8 mouse cellular contexts compared by ENCODE assay signal in genomic region chr10:127177719-127178118, GRCm38 (mm10). TPM values are rescaled to one million over a fixed set of nuclear protein-coding genes. Genes with fewer than 3 reads are reported as not detected.
A peak's percentile ranks its signal among the peaks of the same experiment; 100 is the strongest.
DNase-seq lines count a peak whose midpoint lies in the region; ATAC-seq lines count a peak whose summit lies in the region.

No protein-coding gene starts in this region.

- H3K9ac ChIP-seq in hindbrain, embryonic 11.5 days (ENCODE audit: low read depth, low read length) = no peak overlapping the region

- H3K27me3 ChIP-seq in hindbrain, embryonic 11.5 days (ENCODE audit: control insufficient read depth, insufficient read depth, low read length) = peaks cover 48% of the 10 kb centered on the region

- H3K4me2 ChIP-seq in hindbrain, embryonic 11.5 days (replicated peaks; ENCODE audit: low read depth, low read length) = peak overlapping the region; percentile 46

- 2% methylated on average over 23 of the region's 23 CpGs for WGBS in hindbrain, embryonic 11.5 days

- DNase-seq in left cerebral cortex, adult 11 months (ENCODE audit: low spot score) = peak; percentile 67
- DNase-seq in left cerebral cortex, adult 8-10 months (ENCODE audit: low spot score in 2 of 2) = no peak
- peak; percentile 89 to 92 for DNase-seq in cerebellum, postnatal 10 days
- DNase-seq in hindbrain, embryonic 11.5 days (ENCODE audit: low spot score) = peak; percentile 95
- DNase-seq in layer of hippocampus, postnatal 25 days (ENCODE audit: extremely low spot score in 1 of 2, low spot score in 1 of 2) = peak; percentile 63 to 83
- DNase-seq in lung, postnatal 25 days (ENCODE audit: low spot score) = peak; percentile 73
- peak; percentile 77 for DNase-seq in right cerebral cortex, adult 18-20 months

- peak; percentile 68 for ATAC-seq in frontal cortex, adult (ENCODE audit: low TSS enrichment)
- ATAC-seq in hindbrain, embryonic 11.5 days (ENCODE audit: low FRiP score) = peak; percentile 67

- H3K27ac ChIP-seq in hindbrain, embryonic 11.5 days (ENCODE audit: low read depth, low read length) = no peak overlapping the region

- H3K9me3 ChIP-seq in hindbrain, embryonic 11.5 days (ENCODE audit: control insufficient read depth, low read length) = no peaks in the 10 kb centered on the region

- H3K4me3 ChIP-seq in hindbrain, embryonic 11.5 days (ENCODE audit: low read depth, low read length) = peak overlapping the region; percentile 19; the same call in 1 of the 2 replicates

- peaks cover 13% of the 10 kb centered on the region for H3K4me1 ChIP-seq in hindbrain, embryonic 11.5 days (replicated peaks; ENCODE audit: control insufficient read depth, insufficient read depth, low read length)

- H3K36me3 ChIP-seq in hindbrain, embryonic 11.5 days (ENCODE audit: control insufficient read depth, insufficient read depth, low read length) = no peaks in the 10 kb centered on the region

RNA-seq across cellular contexts. Expression of gene Slc26a10, which starts 2.7 kb away (rescaled TPM):
- 1 to 10 TPM; 5.8 to 7.4 (median 6.9) TPM for total RNA-seq in left cerebral cortex, adult 8-10 months (2022)
- polyA plus RNA-seq in hindbrain, embryonic 11.5 days (2014; fragmentation: Nextera tagmentation; extraction: Ambion mirVana) = 0.73 and 0.96 TPM in 2 replicates
- 10 to 100 TPM; 10.5 to 25.1 TPM for total RNA-seq in layer of hippocampus, postnatal 25 days (2021)

RNA-seq across cellular contexts. Expression of gene Arhgef25, which starts 12.2 kb away (rescaled TPM):
- 100 to 1,000 TPM; 153 to 178 (median 174) TPM for total RNA-seq in left cerebral cortex, adult 8-10 months (2022)
- polyA plus RNA-seq in hindbrain, embryonic 11.5 days (2014; fragmentation: Nextera tagmentation; extraction: Ambion mirVana) = 30.1 and 32.0 TPM in 2 replicates
- 100 to 1,000 TPM; 295 to 338 TPM for total RNA-seq in layer of hippocampus, postnatal 25 days (2021)

RNA-seq across cellular contexts. Expression of gene B4galnt1, which starts 12.7 kb away (rescaled TPM):
- 100 to 1,000 TPM; 105 to 118 (median 112) TPM for total RNA-seq in left cerebral cortex, adult 8-10 months (2022)
- polyA plus RNA-seq in hindbrain, embryonic 11.5 days (2014; fragmentation: Nextera tagmentation; extraction: Ambion mirVana) = 10.4 and 12.4 TPM in 2 replicates
- total RNA-seq in layer of hippocampus, postnatal 25 days (2021) = 100 to 1,000 TPM; 113 to 114 TPM

RNA-seq across cellular contexts. Expression of gene Dtx3, which starts 17.8 kb away (rescaled TPM):
- 100 to 1,000 TPM; 211 to 218 (median 216) TPM for total RNA-seq in left cerebral cortex, adult 8-10 months (2022)
- 143 and 158 TPM in 2 replicates for polyA plus RNA-seq in hindbrain, embryonic 11.5 days (2014; fragmentation: Nextera tagmentation; extraction: Ambion mirVana)
- total RNA-seq in layer of hippocampus, postnatal 25 days (2021) = 100 to 1,000 TPM; 210 to 243 TPM

RNA-seq across cellular contexts. Expression of gene Pip4k2c, which starts 33.7 kb away (rescaled TPM):
- 100 to 1,000 TPM; 104 to 112 (median 106) TPM for total RNA-seq in left cerebral cortex, adult 8-10 months (2022)
- polyA plus RNA-seq in hindbrain, embryonic 11.5 days (2014; fragmentation: Nextera tagmentation; extraction: Ambion mirVana) = 11.8 and 12.9 TPM in 2 replicates
- 10 to 100 TPM; 92.7 to 98.9 TPM for total RNA-seq in layer of hippocampus, postnatal 25 days (2021)

Comparison
In these comparisons a context has a peak if more than half of its experiments do, and no peak if none do; other contexts are left out.
1. DNase-seq: peak in left cerebral cortex, adult 11 months (single experiment), cerebellum, postnatal 10 days (2 of 2), hindbrain, embryonic 11.5 days (single experiment), layer of hippocampus, postnatal 25 days (2 of 2), lung, postnatal 25 days (single experiment) and right cerebral cortex, adult 18-20 months (single experiment); none in left cerebral cortex, adult 8-10 months (0 of 2).